Mouse (Mus musculus) CH12.LX (cell line): ENCODE measurements around the gene Zfp787. TPM values are rescaled to one million over a fixed set of nuclear protein-coding genes. Genes with fewer than 3 reads are reported as not detected.

Experiments
- DNase-seq: peaks from one replicate; pipeline ENCODE4 v3.0.0-alpha.2; 2013; ENCODE audit errors: extremely low read depth
- H3K27ac ChIP-seq: 2 replicates; pipeline ENCODE4 v1.5.1; 2012; ENCODE audit warnings: low read depth, mild to moderate bottlenecking, control low read depth, moderate library complexity; ENCODE audit not compliant: insufficient read depth
- H3K27me3 ChIP-seq: replicated peaks from 2 replicates; pipeline ENCODE3; 2012; ENCODE audit warnings: inconsistent platforms
- H3K36me3 ChIP-seq, 2 experiments: replicated peaks in 1 of 2; 2 replicates each; pipeline versions ENCODE3 to v1.6.1; 2012; ENCODE audit warnings: inconsistent platforms in 1 of 2, low read length in 1 of 2, mild to moderate bottlenecking in 1 of 2, mixed read lengths in 1 of 2, moderate library complexity in 1 of 2; ENCODE audit not compliant: control insufficient read depth in 1 of 2, insufficient read depth in 1 of 2
- H3K4me1 ChIP-seq, 2 experiments: 2 replicates each; pipeline ENCODE4 v1.6.1; 2012; ENCODE audit warnings: inconsistent platforms in 1 of 2, moderate library complexity in 1 of 2; ENCODE audit not compliant: insufficient read depth in 2 of 2, control insufficient read depth in 1 of 2
- H3K4me2 ChIP-seq: 2 replicates; pipeline ENCODE4 v1.6.1; 2012; ENCODE audit warnings: low read depth, mild to moderate bottlenecking, control low read depth; ENCODE audit not compliant: poor library complexity, insufficient read depth, severe bottlenecking
- H3K4me3 ChIP-seq, 3 experiments: fragments of 150-350 bp in 1 of 3; sonication (generic) in 1 of 3; replicated peaks in 1 of 3; 2 replicates each; pipeline versions ENCODE3 to v1.5.1; 2011 to 2012; ENCODE audit warnings: low read depth in 2 of 3, low read length in 2 of 3, mild to moderate bottlenecking in 2 of 3, moderate library complexity in 2 of 3, control low read depth in 1 of 3, improper control_type of control experiment in 1 of 3, inconsistent platforms in 1 of 3, mixed read lengths in 1 of 3; ENCODE audit not compliant: poor library complexity in 1 of 3
- H3K79me2 ChIP-seq: replicated peaks from 2 replicates; pipeline ENCODE4 v1.6.1; 2012; ENCODE audit warnings: mild to moderate bottlenecking, moderate library complexity; ENCODE audit not compliant: control insufficient read depth, poor library complexity, insufficient read depth, severe bottlenecking; ENCODE audit errors: extremely low read depth
- H3K9ac ChIP-seq: 2 replicates; pipeline ENCODE4 v1.6.1; 2012; ENCODE audit warnings: low read depth, mild to moderate bottlenecking, control low read depth, moderate library complexity; ENCODE audit not compliant: insufficient read depth
- H3K9me3 ChIP-seq: replicated peaks from 2 replicates; pipeline ENCODE3; 2012; ENCODE audit warnings: low read length, inconsistent platforms, mixed read lengths
- E2F4 ChIP-seq: IDR thresholded peaks from 2 replicates; pipeline ENCODE4 v1.6.1; 2011; ENCODE audit warnings: low read depth, low read length, improper control_type of control experiment; ENCODE audit not compliant: insufficient replicate concordance
- EP300 ChIP-seq: IDR thresholded peaks from 2 replicates; pipeline ENCODE4 v1.6.1; 2011; ENCODE audit warnings: low read length, improper control_type of control experiment
- IRF4 ChIP-seq: IDR thresholded peaks from 2 replicates; pipeline ENCODE4 v1.6.1; 2014; ENCODE audit warnings: low read depth, mild to moderate bottlenecking, inconsistent platforms, low read length, improper control_type of control experiment
- JUN ChIP-seq: IDR thresholded peaks from 2 replicates; pipeline ENCODE4 v1.6.1; 2011; ENCODE audit warnings: low read depth, mild to moderate bottlenecking, low read length, improper control_type of control experiment, moderate library complexity; ENCODE audit not compliant: insufficient read depth
- MAFK ChIP-seq: IDR thresholded peaks from 2 replicates; pipeline ENCODE4 v1.6.1; 2011; ENCODE audit warnings: low read length, improper control_type of control experiment; ENCODE audit not compliant: insufficient replicate concordance
- MAX ChIP-seq: IDR thresholded peaks from 2 replicates; pipeline ENCODE4 v1.6.1; 2011; ENCODE audit warnings: low read length, improper control_type of control experiment
- MAZ ChIP-seq: IDR thresholded peaks from 2 replicates; pipeline ENCODE4 v1.6.1; 2012; ENCODE audit warnings: low read depth, mild to moderate bottlenecking, inconsistent platforms, low read length, improper control_type of control experiment, moderate library complexity
- MEF2A ChIP-seq: IDR thresholded peaks from 2 replicates; pipeline ENCODE4 v1.6.1; 2014; ENCODE audit warnings: low read depth, mild to moderate bottlenecking, inconsistent platforms, low read length, improper control_type of control experiment, borderline replicate concordance
- MXI1 ChIP-seq: IDR thresholded peaks from 2 replicates; pipeline ENCODE4 v1.6.1; 2011; ENCODE audit warnings: mild to moderate bottlenecking, low read depth, low read length, improper control_type of control experiment
- MYC ChIP-seq: IDR thresholded peaks from 2 replicates; pipeline ENCODE4 v1.6.1; 2011; ENCODE audit warnings: low read depth, mild to moderate bottlenecking, improper control_type of control experiment, low read length
- NRF1 ChIP-seq: IDR thresholded peaks from 2 replicates; pipeline ENCODE4 v1.6.1; 2014; ENCODE audit warnings: low read depth, mild to moderate bottlenecking, inconsistent platforms, low read length, improper control_type of control experiment, moderate library complexity
- POLR2AphosphoS2 ChIP-seq: IDR thresholded peaks from 2 replicates; pipeline ENCODE4 v1.6.1; 2011; ENCODE audit warnings: low read depth, low read length, improper control_type of control experiment
- SMC3 ChIP-seq: IDR thresholded peaks from 2 replicates; pipeline ENCODE4 v1.6.1; 2011; ENCODE audit warnings: low read depth, low read length, improper control_type of control experiment
- TCF12 ChIP-seq: IDR thresholded peaks from 2 replicates; pipeline ENCODE4 v1.6.1; 2014; ENCODE audit warnings: low read depth, mild to moderate bottlenecking, inconsistent platforms, low read length, improper control_type of control experiment
- UBTF ChIP-seq: IDR thresholded peaks from 2 replicates; pipeline ENCODE4 v1.6.1; 2012; ENCODE audit warnings: low read depth, mild to moderate bottlenecking, inconsistent platforms, low read length, improper control_type of control experiment, moderate library complexity
- USF2 ChIP-seq: conservative IDR thresholded peaks from 2 replicates; pipeline ENCODE4 v1.6.1; 2011; ENCODE audit warnings: low read depth, low read length, improper control_type of control experiment
- ZKSCAN1 ChIP-seq: IDR thresholded peaks from 2 replicates; pipeline ENCODE4 v1.6.1; 2012; ENCODE audit warnings: low read depth, inconsistent platforms, low read length, improper control_type of control experiment, borderline replicate concordance
- dilution Hi-C: fragments of 300-500 bp; cut with MboI; formaldehyde crosslinking; loops from 2 replicates; pipeline ENCODE4 v1.14.3; 2020; ENCODE audit warnings: low sequenced_read_pairs; ENCODE audit not compliant: extremely low pct_unique_long_range_greater_than_20kb, extremely low pct_ligation_motif_present
- in situ Hi-C: fragments of 300-500 bp; cut with MboI; formaldehyde crosslinking; loops from 3 replicates; pipeline ENCODE4 v1.14.3; 2019; ENCODE audit warnings: low sequenced_read_pairs, low pct_ligation_motif_present, low pct_unique_long_range_greater_than_20kb, mixed read lengths
- polyA plus RNA-seq: library from polyadenylated mRNA; unstranded; fragments of >175 nt; gene quantifications from 2 replicates; pipeline ENCODE4 v1.2.1, GENCODE M21; 2012; ENCODE audit warnings: low read depth; ENCODE audit not compliant: insufficient read length
- total RNA-seq, 2 experiments: library from RNA; depleted of rRNA; stranded (reverse); fragments of 300-350 nt in 1 of 2; fragments of >200 nt in 1 of 2; gene quantifications; 2 replicates each; pipeline ENCODE4 v1.2.3; 2012 to 2014

The Zfp787 gene
- total and polyA plus RNA-seq, 3 experiments = 19.0 to 28.3 (median 22.1) TPM

GRCm38 (mm10) chr7:6185391-6185790, 29.6 kb upstream of the Zfp787 start:
- no peak overlapping the region for H3K9ac ChIP-seq
- H3K4me3 ChIP-seq = no peak overlapping the region
- no peak for TF ChIP-seq UBTF
- no peak for TF ChIP-seq EP300
- no peak for TF ChIP-seq TCF12
- no peak for TF ChIP-seq MYC
- no peak for TF ChIP-seq USF2
- TF ChIP-seq ZKSCAN1 = no peak
- TF ChIP-seq JUN = no peak
- no peak for TF ChIP-seq MAZ
- no peak for TF ChIP-seq POLR2AphosphoS2
- TF ChIP-seq MAFK = no peak
- TF ChIP-seq SMC3 = no peak
- H3K27me3 ChIP-seq = no peaks in the 10 kb centered on the region
- H3K4me1 ChIP-seq = peaks cover 5 to 21% of the 10 kb centered on the region in 2 experiments
- peaks cover 35 to 90% of the 10 kb centered on the region in 2 experiments for H3K36me3 ChIP-seq
- H3K9me3 ChIP-seq = no peaks in the 10 kb centered on the region
- DNase-seq = no peak
- no peak overlapping the region for H3K4me2 ChIP-seq
- H3K27ac ChIP-seq = no peak overlapping the region
- dilution Hi-C loops = no loop called here
- in situ Hi-C loops = no loop called here
- H3K79me2 ChIP-seq = no peaks in the 10 kb centered on the region

- Histone ChIP-seq H3K27ac (no peak overlapping the region), H3K9me3 (no peaks in the 10 kb centered on the region), H3K4me2 (no peak overlapping the region), H3K79me2 (no peaks in the 10 kb centered on the region), H3K4me3 (no peak overlapping the region), H3K4me1 (peaks cover 5 to 16% of the 10 kb centered on the region in 2 experiments; a peak in 3 of 4 replicates), H3K27me3 (no peaks in the 10 kb centered on the region), H3K9ac (no peak overlapping the region), H3K36me3 (peaks cover 34 to 87% of the 10 kb centered on the region in 2 experiments)
- in situ Hi-C loops (no loop called here), dilution Hi-C loops (no loop called here)
- no peak for DNase-seq
- TF ChIP-seq IRF4 = no peak
- no peak for TF ChIP-seq SMC3
- TF ChIP-seq NRF1 = no peak
- TF ChIP-seq MXI1 = no peak
- no peak for TF ChIP-seq MAX
- no peak for TF ChIP-seq MAZ
- no peak for TF ChIP-seq E2F4
- TF ChIP-seq MEF2A = no peak
Measured at GRCm38 (mm10) chr7:6184521-6184920, 28.7 kb upstream of the Zfp787 start.
